Mouse (Mus musculus) liver, embryonic 11.5 days (tissue): ENCODE data around the gene Gjb5. TPM values are rescaled to one million over a fixed set of nuclear protein-coding genes. Genes with fewer than 3 reads are reported as not detected.

Experiments
- ATAC-seq: fragments of 200-750 bp; cut with Nextera tagmentation; replicated peaks from 2 replicates; pipeline ENCODE4 v1.8.0; 2017; ENCODE audit warnings: moderate number of reproducible peaks, mild to moderate bottlenecking, moderate TSS enrichment, moderate library complexity; ENCODE audit not compliant: low FRiP score
- DNase-seq: peaks from one replicate; pipeline ENCODE4 v3.0.0-alpha.2; 2017; ENCODE audit warnings: low spot score
- H3K27ac ChIP-seq: fragments of 300-500 bp; sonication (generic); 2 replicates; pipeline ENCODE4 v1.5.1; 2014; ENCODE audit warnings: mild to moderate bottlenecking, low read depth, low read length, control low read depth
- H3K27me3 ChIP-seq: fragments of 300-500 bp; sonication (generic); replicated peaks from 2 replicates; pipeline ENCODE4 v1.6.1; 2014; ENCODE audit warnings: low read length, mixed read lengths; ENCODE audit not compliant: control insufficient read depth, insufficient read depth
- H3K36me3 ChIP-seq: fragments of 300-500 bp; sonication (generic); 2 replicates; pipeline ENCODE4 v1.6.1; 2014; ENCODE audit warnings: mild to moderate bottlenecking, low read length, moderate library complexity, mixed read lengths; ENCODE audit not compliant: control insufficient read depth, insufficient read depth
- H3K4me1 ChIP-seq: fragments of 300-500 bp; sonication (generic); replicated peaks from 2 replicates; pipeline ENCODE4 v1.6.1; 2014; ENCODE audit warnings: low read length, mixed read lengths; ENCODE audit not compliant: control insufficient read depth, insufficient read depth
- H3K4me2 ChIP-seq: fragments of 300-500 bp; sonication (generic); 2 replicates; pipeline ENCODE4 v1.6.1; 2014; ENCODE audit warnings: mild to moderate bottlenecking, control low read depth, moderate library complexity
- H3K4me3 ChIP-seq: fragments of 300-500 bp; sonication (generic); 2 replicates; pipeline ENCODE4 v1.5.1; 2014; ENCODE audit warnings: low read depth, low read length, control low read depth
- H3K9ac ChIP-seq: fragments of 300-500 bp; sonication (generic); 2 replicates; pipeline ENCODE4 v1.6.1; 2014; ENCODE audit warnings: low read depth, low read length, control low read depth
- H3K9me3 ChIP-seq: fragments of 300-500 bp; sonication (generic); 2 replicates; pipeline ENCODE4 v1.6.1; 2016; ENCODE audit warnings: low read length, inconsistent platforms, mixed read lengths; ENCODE audit not compliant: control insufficient read depth
- WGBS: fragments of 180-500 bp; shearing (Covaris S2); extraction: QIAGEN DNeasy Blood & Tissue Kit; methylation state at CpG from one replicate; pipeline ENCODE4 v1.1.7; 2014; 5-methylcytosine and 5-hydroxymethylcytosine counted together
- polyA plus RNA-seq: library from polyadenylated mRNA; unstranded; fragments of >200 nt; fragmentation: Nextera tagmentation; extraction: Ambion mirVana; gene quantifications from 2 replicates; pipeline ENCODE4 v1.2.1, GENCODE M21; 2014

The Gjb5 gene
- polyA plus RNA-seq, 1 experiment from 2014 or later: 0.22 TPM

DNA sequence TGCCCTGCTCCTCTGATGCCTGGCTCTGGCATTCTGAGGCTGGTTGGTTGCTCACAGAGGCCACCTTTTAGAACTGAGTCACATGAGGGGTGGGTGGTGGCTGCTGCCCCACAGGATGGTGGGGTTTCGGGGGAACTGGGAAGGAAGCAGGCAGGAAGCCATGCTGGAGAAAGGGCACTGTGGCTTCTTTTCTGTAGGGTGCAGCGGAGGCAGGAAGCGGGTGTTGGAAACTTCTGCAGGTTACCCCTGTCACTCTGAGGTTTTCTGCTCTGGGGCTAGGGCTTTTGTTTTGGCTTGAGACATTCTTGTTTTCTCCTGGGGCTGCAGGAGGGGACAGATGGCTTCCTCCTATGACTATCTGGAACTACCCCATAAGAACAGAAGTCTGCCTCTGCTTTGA, 4.5 kb upstream of the Gjb5 start:
- H3K9ac ChIP-seq: no peak overlapping the region
- WGBS: 46% methylated on average over 3 of the region's 3 CpGs

DNA sequence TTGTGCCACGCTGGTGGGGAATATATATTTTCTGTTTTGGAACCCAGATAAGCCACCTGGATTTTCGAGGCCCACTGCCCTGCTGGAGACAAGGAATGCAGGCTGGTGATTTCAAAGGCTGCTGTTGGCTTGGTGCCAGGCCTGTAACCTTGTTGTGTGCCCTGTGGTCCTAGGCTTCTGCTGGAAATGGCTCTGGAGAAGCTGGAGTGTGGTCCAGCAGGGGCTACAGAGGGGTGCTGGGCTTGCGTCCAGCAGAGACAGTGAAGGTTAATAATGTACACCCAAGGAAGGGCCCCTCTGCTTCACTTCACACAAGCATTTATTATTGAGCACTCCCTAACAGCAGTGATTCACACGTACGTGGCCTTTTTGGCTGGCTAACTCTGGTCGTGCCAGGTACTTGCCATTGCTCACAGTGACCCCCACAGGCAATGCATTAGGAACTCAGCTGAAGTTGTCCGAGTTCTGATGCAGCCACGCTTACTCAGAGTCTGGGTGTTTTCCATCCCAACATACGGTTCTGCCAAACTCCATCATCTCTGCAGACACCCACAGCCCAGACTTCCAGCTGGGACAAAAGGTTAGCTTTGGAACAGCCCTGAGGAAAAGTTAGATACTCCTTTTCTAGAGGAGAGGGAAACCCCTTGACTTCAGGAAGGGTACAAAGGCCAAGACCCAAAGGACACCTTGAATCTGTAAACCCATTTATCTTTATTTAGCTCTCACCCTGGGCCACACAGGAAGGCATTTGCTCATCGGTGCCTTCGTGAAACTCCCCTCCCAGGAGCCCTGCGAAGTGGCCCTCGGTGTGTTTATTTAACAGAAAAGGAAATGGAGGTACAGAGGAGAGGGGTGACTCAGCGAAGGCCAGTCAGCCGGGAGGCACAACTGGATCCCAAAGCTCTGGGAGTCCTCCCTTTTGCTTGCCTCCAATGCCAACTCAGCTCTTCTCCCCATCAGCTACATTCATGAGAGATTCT, 3.2 kb downstream of the Gjb5 start:
- no peak overlapping the region for H3K27ac ChIP-seq
- WGBS: 48% methylated on average over 15 of the region's 15 CpGs
- H3K4me1 ChIP-seq: no peaks in the 10 kb centered on the region
- ATAC-seq (no peak), DNase-seq (no peak)
- H3K9me3 ChIP-seq: no peaks in the 10 kb centered on the region
- no peak overlapping the region for H3K9ac ChIP-seq
- H3K27me3 ChIP-seq: no peaks in the 10 kb centered on the region
- H3K4me3 ChIP-seq: no peak overlapping the region
- H3K36me3 ChIP-seq: no peaks in the 10 kb centered on the region
- no peak overlapping the region for H3K4me2 ChIP-seq

More for the DNA sequence above, 4.5 kb upstream of the Gjb5 start:
- ATAC-seq (no peak), DNase-seq (no peak)
- H3K4me2 ChIP-seq: no peak overlapping the region
- H3K4me1 ChIP-seq: no peaks in the 10 kb centered on the region
- H3K4me3 ChIP-seq: no peak overlapping the region
- H3K36me3 ChIP-seq: no peaks in the 10 kb centered on the region
- H3K27me3 ChIP-seq: no peaks in the 10 kb centered on the region
- no peaks in the 10 kb centered on the region for H3K9me3 ChIP-seq
- H3K27ac ChIP-seq: no peak overlapping the region

DNA sequence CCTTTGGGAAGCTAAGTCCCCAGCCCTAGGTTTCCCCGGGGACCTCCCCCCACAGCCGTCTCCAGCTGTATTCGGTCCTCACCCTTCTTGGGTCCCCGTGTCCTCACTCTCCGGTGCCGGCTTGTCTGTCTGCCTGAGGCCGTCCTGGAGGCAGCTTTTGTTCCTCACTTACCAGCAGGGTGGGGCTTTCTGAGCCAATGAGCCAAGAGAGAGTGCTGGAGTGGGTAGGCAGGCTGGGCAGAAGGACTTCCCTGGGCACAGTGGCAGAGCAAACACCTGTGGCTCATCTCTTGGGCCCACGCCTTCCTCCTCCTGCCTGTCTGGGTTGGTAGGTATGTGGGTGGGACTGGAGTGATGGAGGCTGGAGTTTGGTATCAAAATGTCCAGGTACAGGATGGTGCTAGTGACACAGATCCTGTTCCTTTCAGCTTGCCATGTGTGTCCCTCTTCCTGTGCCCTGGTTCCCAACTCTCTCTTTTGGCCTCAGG, 4.0 kb downstream of the Gjb5 start, which contains the start of gene Gjb4:
Gjb4 (minus strand) TSS at position 131 of the 488 bp plus-strand sequence.
- no peaks in the 10 kb centered on the region for H3K36me3 ChIP-seq
- no peak for DNase-seq
- H3K9me3 ChIP-seq: no peaks in the 10 kb centered on the region
- no peak within 1 kb of the TSS for H3K4me3 ChIP-seq
- H3K4me1 ChIP-seq: no peaks in the 10 kb centered on the region
- H3K4me2 ChIP-seq: no peak within 1 kb of the TSS
- no peak for ATAC-seq
- no peaks in the 10 kb centered on the region for H3K27me3 ChIP-seq
- no peak within 1 kb of the TSS for H3K27ac ChIP-seq
- H3K9ac ChIP-seq: no peak within 1 kb of the TSS
- WGBS: 81% methylated on average over 8 of the region's 8 CpGs

DNA sequence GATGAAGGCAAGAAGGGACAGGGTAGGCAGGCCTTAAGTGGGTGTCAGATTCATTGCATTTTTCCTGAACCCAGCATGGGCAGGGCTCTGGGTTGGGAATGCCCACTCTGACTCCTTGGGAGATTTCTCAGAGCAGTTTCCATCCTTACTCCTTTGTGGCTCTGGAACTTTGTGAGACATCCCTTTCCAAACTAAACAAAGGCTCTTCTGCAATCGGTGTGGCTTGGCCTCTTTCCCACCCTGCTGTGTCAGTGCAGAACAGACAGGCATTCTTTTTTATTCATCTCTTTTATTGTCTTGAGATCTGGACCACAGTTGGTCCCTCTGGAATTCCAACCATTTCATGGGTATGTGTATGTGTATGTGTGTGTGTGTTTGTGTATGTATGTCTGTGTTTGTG, 5.4 kb downstream of the Gjb5 start:
- Histone ChIP-seq H3K36me3 (no peaks in the 10 kb centered on the region), H3K9ac (no peak overlapping the region), H3K4me3 (no peak overlapping the region), H3K9me3 (no peaks in the 10 kb centered on the region), H3K4me1 (no peaks in the 10 kb centered on the region), H3K4me2 (no peak overlapping the region), H3K27me3 (no peaks in the 10 kb centered on the region), H3K27ac (no peak overlapping the region)
- no peak for DNase-seq
- ATAC-seq: no peak
- WGBS: 67% methylated on average over 1 of the region's 1 CpGs

DNA sequence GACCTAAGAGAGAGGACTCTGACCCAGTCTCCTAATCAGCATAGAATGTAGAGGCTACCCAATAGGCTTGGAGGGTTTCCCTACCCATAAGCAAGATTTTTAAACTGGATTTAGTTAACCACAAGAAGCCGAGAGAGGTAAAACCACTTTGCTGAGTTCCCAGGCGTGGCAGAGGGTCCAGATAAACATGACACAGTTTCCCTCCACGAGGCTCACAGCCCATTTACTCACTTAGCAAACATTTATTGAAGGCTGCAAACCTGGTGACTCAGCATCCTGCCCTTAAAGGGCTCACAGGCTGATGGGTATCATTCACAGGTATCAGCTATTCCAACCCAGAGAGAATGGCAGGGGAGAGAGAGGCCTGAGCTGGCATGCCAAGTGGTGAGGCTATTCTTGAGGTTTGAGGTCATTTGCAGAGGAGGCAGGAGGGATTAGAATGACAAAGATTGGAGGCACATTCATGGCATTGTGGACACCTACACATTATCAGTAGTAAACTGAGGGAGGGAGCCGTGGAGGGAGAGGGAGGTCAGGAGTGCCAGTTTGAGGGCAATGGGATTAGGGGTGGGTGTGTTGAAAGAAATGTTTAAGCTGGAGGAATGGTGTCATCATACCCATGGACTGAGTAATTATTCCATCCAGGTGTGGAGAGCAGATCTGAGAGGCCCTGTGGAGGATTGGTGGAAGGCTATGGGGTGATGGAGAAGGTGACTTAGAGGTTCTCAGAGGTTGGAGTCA, 8.3 kb downstream of the Gjb5 start:
- Histone ChIP-seq H3K9me3 (no peaks in the 10 kb centered on the region), H3K4me3 (no peak overlapping the region), H3K4me1 (no peaks in the 10 kb centered on the region), H3K27me3 (no peaks in the 10 kb centered on the region), H3K9ac (no peak overlapping the region), H3K27ac (no peak overlapping the region), H3K36me3 (no peaks in the 10 kb centered on the region), H3K4me2 (no peak overlapping the region)
- DNase-seq: no peak
- no peak for ATAC-seq
- WGBS: 42% methylated on average over 4 of the region's 4 CpGs

DNA sequence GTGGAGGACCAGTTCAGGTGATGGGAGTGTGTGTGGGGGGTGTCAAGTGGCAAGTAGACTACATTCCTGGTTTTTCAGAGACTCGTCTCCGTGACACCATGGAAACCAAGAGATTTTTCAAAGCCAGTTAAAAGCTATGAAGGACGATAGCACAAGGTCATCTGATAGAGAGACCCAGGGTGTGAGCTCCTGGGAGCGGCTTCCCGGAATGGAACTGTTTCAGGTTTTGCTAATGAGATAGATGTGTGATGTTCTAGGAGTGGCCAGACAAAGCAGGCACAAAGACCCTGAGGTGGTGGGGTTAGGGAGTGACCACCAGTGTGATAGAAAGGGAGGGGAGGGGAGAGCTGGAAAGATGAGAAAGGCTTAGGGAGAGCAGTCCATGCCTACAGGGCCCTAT, 13.0 kb downstream of the Gjb5 start:
- Histone ChIP-seq H3K4me1 (no peaks in the 10 kb centered on the region), H3K36me3 (no peaks in the 10 kb centered on the region), H3K9me3 (no peaks in the 10 kb centered on the region), H3K4me2 (no peak overlapping the region), H3K4me3 (no peak overlapping the region), H3K27ac (no peak overlapping the region), H3K9ac (no peak overlapping the region), H3K27me3 (no peaks in the 10 kb centered on the region)
- no peak for DNase-seq
- WGBS: 71% methylated on average over 5 of the region's 5 CpGs
- no peak for ATAC-seq

DNA sequence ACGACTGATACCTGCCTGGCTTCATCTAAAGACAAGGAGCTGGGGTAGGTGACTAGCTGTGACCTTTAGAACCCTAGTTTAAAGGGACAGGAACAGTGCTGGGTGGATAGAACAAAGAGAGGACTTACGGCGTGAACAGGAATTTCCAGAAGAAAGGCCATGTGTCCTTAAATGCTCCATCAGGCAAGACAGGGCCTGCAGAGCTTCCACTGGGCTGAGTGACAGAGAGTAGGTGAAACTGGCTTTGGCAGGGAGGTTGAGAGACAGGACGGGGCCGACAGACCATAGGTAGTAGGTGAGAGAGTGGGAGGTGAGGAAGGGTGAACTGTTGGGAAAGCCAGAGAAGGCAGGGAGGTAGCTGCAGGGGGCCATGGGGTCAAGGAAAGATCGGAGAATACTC, 16.6 kb downstream of the Gjb5 start:
- no peak overlapping the region for H3K27ac ChIP-seq
- no peaks in the 10 kb centered on the region for H3K36me3 ChIP-seq
- WGBS: 45% methylated on average over 6 of the region's 6 CpGs
- ATAC-seq: no peak
- no peak for DNase-seq
- no peaks in the 10 kb centered on the region for H3K9me3 ChIP-seq
- H3K9ac ChIP-seq: no peak overlapping the region
- no peak overlapping the region for H3K4me3 ChIP-seq
- H3K27me3 ChIP-seq: no peaks in the 10 kb centered on the region
- H3K4me1 ChIP-seq: no peaks in the 10 kb centered on the region
- H3K4me2 ChIP-seq: no peak overlapping the region

DNA sequence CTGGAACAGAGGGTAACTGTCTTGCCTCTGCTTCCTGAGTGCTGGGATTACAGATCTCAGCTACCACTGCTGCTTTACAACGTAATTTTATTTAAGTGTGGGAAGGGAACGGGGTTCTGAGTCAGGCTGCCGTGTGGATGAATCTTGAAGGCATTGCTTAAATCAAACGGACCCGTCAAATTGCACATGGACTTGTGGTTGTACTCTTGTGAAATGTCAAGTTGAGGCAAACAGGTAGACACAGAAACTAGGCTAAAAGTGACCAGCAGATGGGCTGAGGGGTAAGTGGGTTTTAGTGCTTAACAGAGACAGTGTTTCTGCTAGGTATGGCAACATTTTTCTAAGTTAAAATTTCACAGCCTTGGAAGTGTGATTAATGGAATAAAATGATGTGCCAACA, 20.3 kb downstream of the Gjb5 start:
- Histone ChIP-seq H3K36me3 (no peaks in the 10 kb centered on the region), H3K27ac (no peak overlapping the region), H3K9me3 (no peaks in the 10 kb centered on the region), H3K4me2 (no peak overlapping the region), H3K4me1 (no peaks in the 10 kb centered on the region), H3K4me3 (no peak overlapping the region), H3K9ac (no peak overlapping the region), H3K27me3 (peaks cover 3% of the 10 kb centered on the region; the same call in 1 of the 2 replicates)
- DNase-seq: no peak
- 84% methylated on average over 5 of the region's 5 CpGs for WGBS
- no peak for ATAC-seq
